Mouse (Mus musculus): ENCODE data around the gene Celf3. TPM values are rescaled to one million over a fixed set of nuclear protein-coding genes. Genes with fewer than 3 reads are reported as not detected.
A peak's percentile ranks its signal among the peaks of the same experiment; 100 is the strongest.

Gene Celf3
- total and polyA plus RNA-seq, 3 experiments = 0.21 to 0.56 TPM; not detected in 1

- dilution Hi-C loops (cut with MboI; ENCODE audit: extremely low pct_ligation_motif_present, extremely low pct_unique_long_range_greater_than_20kb, low sequenced_read_pairs) = no loop called here
- H3K27me3 ChIP-seq (replicated peaks) = no peaks in the 10 kb centered on the region
- in situ Hi-C loops (cut with MboI; ENCODE audit: low pct_ligation_motif_present, low pct_unique_long_range_greater_than_20kb, low sequenced_read_pairs) = no loop called here
Observed at GRCm38 (mm10) chr3:94481429-94481828, 3.3 kb downstream of the Celf3 start.

GRCm38 (mm10) chr3:94482764-94483385, 4.8 kb downstream of the Celf3 start:
- peak; percentile 50 for DNase-seq (ENCODE audit: extremely low read depth)
- Histone ChIP-seq H3K4me2 (ENCODE audit: insufficient read depth, low read depth, poor library complexity, severe bottlenecking) (no peak overlapping the region), H3K9me3 (replicated peaks; ENCODE audit: low read length) (no peaks in the 10 kb centered on the region), H3K9ac (ENCODE audit: insufficient read depth, low read depth) (no peak overlapping the region), H3K27me3 (replicated peaks) (no peaks in the 10 kb centered on the region), H3K36me3 (replicated peaks in 1 of 2; ENCODE audit: control insufficient read depth in 1 of 2, insufficient read depth in 1 of 2, low read length in 1 of 2) (peaks cover 0 to 5% of the 10 kb centered on the region in 2 experiments), H3K27ac (ENCODE audit: insufficient read depth, low read depth) (no peak overlapping the region), H3K4me3 (replicated peaks in 1 of 3; ENCODE audit: low read depth in 2 of 3, low read length in 2 of 3, poor library complexity in 1 of 3) (no peak overlapping the region), H3K4me1 (ENCODE audit: control insufficient read depth in 1 of 2, insufficient read depth in 2 of 2) (peaks cover 4 to 30% of the 10 kb centered on the region in 2 experiments), H3K79me2 (replicated peaks; ENCODE audit: control insufficient read depth, extremely low read depth, insufficient read depth, poor library complexity, severe bottlenecking) (no peaks in the 10 kb centered on the region)
- in situ Hi-C loops (cut with MboI; ENCODE audit: low pct_ligation_motif_present, low pct_unique_long_range_greater_than_20kb, low sequenced_read_pairs) (no loop called here), dilution Hi-C loops (cut with MboI; ENCODE audit: extremely low pct_ligation_motif_present, extremely low pct_unique_long_range_greater_than_20kb, low sequenced_read_pairs) (no loop called here)
- no peak for TF ChIP-seq ZC3H11A (IDR thresholded peaks at IDR 0.05; ENCODE audit: low read depth, low read length)
- TF ChIP-seq SMC3 (IDR thresholded peaks at IDR 0.05; ENCODE audit: low read depth, low read length) = no peak
- TF ChIP-seq MAFK (IDR thresholded peaks at IDR 0.05; ENCODE audit: insufficient replicate concordance, low read length) = no peak
- TF ChIP-seq UBTF (IDR thresholded peaks at IDR 0.05; ENCODE audit: low read depth, low read length) = no peak
- no peak for TF ChIP-seq RCOR1 (conservative IDR thresholded peaks at IDR 0.05; ENCODE audit: low read depth, low read length)
- TF ChIP-seq KAT2A (IDR thresholded peaks at IDR 0.05; ENCODE audit: insufficient replicate concordance, low read length) = no peak
- no peak for TF ChIP-seq MEF2A (IDR thresholded peaks at IDR 0.05; ENCODE audit: borderline replicate concordance, low read depth, low read length)
- no peak for TF ChIP-seq ZMIZ1 (IDR thresholded peaks at IDR 0.05; ENCODE audit: low read depth, low read length)
- TF ChIP-seq MAX (IDR thresholded peaks at IDR 0.05; ENCODE audit: low read length) = no peak
- TF ChIP-seq E2F4 (IDR thresholded peaks at IDR 0.05; ENCODE audit: insufficient replicate concordance, low read depth, low read length) = no peak
- TF ChIP-seq USF2 (conservative IDR thresholded peaks at IDR 0.05; ENCODE audit: low read depth, low read length) = no peak
- TF ChIP-seq CTCF (conservative IDR thresholded peaks at IDR 0.05 in 1 of 2, IDR thresholded peaks at IDR 0.05 in 1 of 2; ENCODE audit: low read depth in 2 of 2, low read length in 2 of 2) = no peak
- TF ChIP-seq CHD2 (IDR thresholded peaks at IDR 0.05; ENCODE audit: low read length) = no peak
- TF ChIP-seq HCFC1 (IDR thresholded peaks at IDR 0.05; ENCODE audit: low read depth, low read length) = no peak
- no peak for TF ChIP-seq GABPA (IDR thresholded peaks at IDR 0.05; ENCODE audit: insufficient replicate concordance, low read depth, low read length)
- no peak for TF ChIP-seq BHLHE40 (IDR thresholded peaks at IDR 0.05; ENCODE audit: low read depth, low read length)
- TF ChIP-seq JUND (conservative IDR thresholded peaks at IDR 0.05; ENCODE audit: low read depth, low read length) = no peak

More at GRCm38 (mm10) chr3:94481429-94481828, 3.3 kb downstream of the Celf3 start:
- Histone ChIP-seq H3K4me1 (ENCODE audit: control insufficient read depth in 1 of 2, insufficient read depth in 2 of 2) (peaks cover 0 to 27% of the 10 kb centered on the region in 2 experiments), H3K27ac (ENCODE audit: insufficient read depth, low read depth) (no peak overlapping the region), H3K36me3 (replicated peaks in 1 of 2; ENCODE audit: control insufficient read depth in 1 of 2, insufficient read depth in 1 of 2, low read length in 1 of 2) (peaks cover 0 to 4% of the 10 kb centered on the region in 2 experiments), H3K9me3 (replicated peaks; ENCODE audit: low read length) (no peaks in the 10 kb centered on the region), H3K4me3 (replicated peaks in 1 of 3; ENCODE audit: low read depth in 2 of 3, low read length in 2 of 3, poor library complexity in 1 of 3) (no peak overlapping the region), H3K4me2 (ENCODE audit: insufficient read depth, low read depth, poor library complexity, severe bottlenecking) (no peak overlapping the region), H3K79me2 (replicated peaks; ENCODE audit: control insufficient read depth, extremely low read depth, insufficient read depth, poor library complexity, severe bottlenecking) (no peaks in the 10 kb centered on the region), H3K9ac (ENCODE audit: insufficient read depth, low read depth) (no peak overlapping the region)
- no peak for TF ChIP-seq ZC3H11A (IDR thresholded peaks at IDR 0.05; ENCODE audit: low read depth, low read length)
- TF ChIP-seq CHD2 (IDR thresholded peaks at IDR 0.05; ENCODE audit: low read length) = no peak
- TF ChIP-seq MAX (IDR thresholded peaks at IDR 0.05; ENCODE audit: low read length) = no peak
- no peak for TF ChIP-seq JUND (conservative IDR thresholded peaks at IDR 0.05; ENCODE audit: low read depth, low read length)
- TF ChIP-seq SIN3A (IDR thresholded peaks at IDR 0.05; ENCODE audit: low read length) = no peak
- no peak for TF ChIP-seq RAD21 (IDR thresholded peaks at IDR 0.05; ENCODE audit: low read depth, low read length)
- no peak for TF ChIP-seq TBP (conservative IDR thresholded peaks at IDR 0.05; ENCODE audit: low read depth, low read length)
- TF ChIP-seq MYC (IDR thresholded peaks at IDR 0.05; ENCODE audit: low read depth, low read length) = no peak
- TF ChIP-seq MXI1 (IDR thresholded peaks at IDR 0.05; ENCODE audit: low read depth, low read length) = no peak
- TF ChIP-seq USF2 (conservative IDR thresholded peaks at IDR 0.05; ENCODE audit: low read depth, low read length) = no peak
- no peak for TF ChIP-seq USF1 (IDR thresholded peaks at IDR 0.05; ENCODE audit: low read depth, low read length)
- no peak for DNase-seq (ENCODE audit: extremely low read depth)

Measured in CH12.LX (cell line).